Mouse (Mus musculus) urinary bladder, postnatal 10 days (tissue): Measurements from ENCODE around the gene Olfr323.

Experiments used
- DNase-seq: peaks from one replicate; pipeline ENCODE4 v3.0.0; 2022; ENCODE audit warnings: low spot score

Gene Olfr323

DNA sequence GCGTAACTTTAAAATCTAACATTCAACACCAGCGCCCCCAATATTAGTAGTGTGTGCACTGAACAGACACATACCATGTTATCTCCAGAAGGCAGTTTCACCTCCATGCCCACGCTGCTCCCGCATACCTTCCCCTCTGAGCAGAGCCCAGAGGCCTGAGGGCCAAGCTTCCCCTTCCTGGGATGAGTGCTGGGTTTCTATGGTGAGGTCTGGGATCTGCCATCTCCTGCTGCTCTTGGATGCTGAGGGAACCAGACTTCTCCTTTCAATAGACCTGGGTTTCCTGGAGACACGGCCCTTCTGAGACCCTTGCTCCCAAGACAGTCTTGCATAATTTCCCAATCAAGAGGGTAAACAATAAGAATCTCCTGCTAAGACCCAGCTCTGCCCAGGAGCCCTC lies at the start of gene Olfr323:
Olfr323 (minus strand) TSS at position 101 of the 400 bp plus-strand sequence.
- DNase-seq, result no peak

DNA sequence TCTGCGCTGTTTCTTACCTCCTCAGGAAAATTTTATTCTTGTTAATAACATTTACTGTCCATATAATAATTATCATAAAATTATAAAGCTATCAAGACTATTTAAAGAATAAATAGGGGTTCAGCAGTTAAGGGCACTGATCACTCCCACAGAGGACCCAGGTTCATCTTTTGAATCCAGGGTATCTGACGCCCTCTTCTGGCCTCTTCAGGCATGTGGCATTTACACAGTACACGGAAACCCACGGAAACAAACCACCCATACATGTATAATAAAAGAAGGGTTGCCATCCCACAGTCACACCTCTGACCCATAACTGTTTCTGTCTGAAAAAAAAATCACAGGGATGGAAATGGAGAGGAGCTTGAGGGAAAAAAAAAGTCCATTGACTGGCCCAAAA lies 41.5 kb upstream of the Olfr323 start:
- no peak for DNase-seq

DNA sequence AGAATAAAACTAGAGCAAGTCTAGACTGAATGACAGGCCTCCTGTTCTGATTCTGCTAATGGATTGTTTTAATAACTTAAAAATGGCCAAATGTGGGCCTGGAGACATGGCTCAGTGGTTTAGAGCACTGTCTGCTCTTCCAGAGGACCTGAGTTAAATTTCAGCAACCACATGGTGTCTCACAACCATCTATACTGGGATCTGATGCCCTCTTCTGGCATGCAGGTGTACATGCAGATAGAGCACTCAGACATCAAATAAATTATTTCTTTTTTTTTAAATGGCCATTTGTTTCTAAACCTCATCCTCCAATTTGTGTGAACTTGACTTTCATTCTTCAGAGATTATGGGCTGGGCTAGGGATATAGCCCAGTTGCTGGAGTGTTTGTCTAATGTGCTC lies 39.0 kb upstream of the Olfr323 start:
- no peak for DNase-seq

DNA sequence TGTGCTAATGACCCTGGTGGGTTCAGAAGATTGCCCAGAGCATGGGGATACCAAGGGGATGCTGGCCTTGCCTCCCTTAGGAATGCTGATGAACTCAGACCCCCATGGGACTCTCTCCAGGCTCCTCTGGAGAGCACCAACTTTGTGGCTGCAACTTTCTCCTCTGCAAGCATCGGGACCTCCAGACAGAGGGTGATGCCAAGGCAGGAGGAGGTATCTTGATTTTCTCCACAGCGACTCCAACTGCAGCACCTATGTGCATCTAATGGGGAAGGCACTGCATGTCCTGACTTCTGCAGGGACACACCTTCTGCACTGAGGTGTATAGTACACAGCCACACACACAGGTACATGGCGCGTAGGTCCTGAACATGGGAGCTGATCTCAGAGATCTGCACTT lies 28.3 kb upstream of the Olfr323 start, which contains the start of gene Olfr322:
Olfr322 (plus strand) TSS at position 187 of the 400 bp plus-strand sequence.
- DNase-seq, result no peak

DNA sequence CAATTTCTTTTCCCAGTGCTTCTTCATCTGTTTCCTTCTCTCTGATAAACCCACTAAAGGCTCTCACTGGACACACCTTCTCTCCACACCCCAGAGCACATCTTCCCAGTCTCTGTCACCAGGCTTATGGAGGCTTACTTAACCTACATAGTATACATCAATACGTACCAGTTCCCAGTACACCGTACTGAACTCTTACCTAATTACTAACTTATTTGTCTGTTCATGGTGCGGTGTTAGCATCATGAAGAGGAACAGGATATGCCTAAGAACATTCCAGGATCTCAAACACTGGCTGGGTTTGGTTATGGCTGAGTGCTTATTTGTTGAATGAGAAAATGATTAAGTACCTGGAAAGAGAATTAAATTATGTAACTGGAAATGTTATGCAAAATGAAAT lies 24.9 kb upstream of the Olfr323 start:
- no peak for DNase-seq

DNA sequence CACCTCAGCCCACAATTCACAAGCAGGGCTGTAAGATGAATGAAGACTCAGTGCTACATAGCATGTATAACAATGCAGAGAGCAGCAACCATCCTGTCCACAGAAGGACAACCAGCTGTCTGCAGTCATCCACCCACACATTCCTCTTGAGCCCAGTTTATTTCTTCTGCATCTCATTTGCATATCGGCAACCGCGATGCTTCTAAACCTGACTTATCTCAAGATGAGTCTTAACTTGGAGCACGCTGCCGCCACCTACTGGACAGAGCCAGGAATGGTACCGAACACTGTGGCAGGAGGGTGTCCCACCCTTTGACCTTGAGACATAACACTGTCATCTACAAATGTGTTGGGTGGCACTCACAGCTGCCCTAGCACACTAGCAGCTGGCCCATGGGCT lies 13.0 kb upstream of the Olfr323 start:
- no peak for DNase-seq

DNA sequence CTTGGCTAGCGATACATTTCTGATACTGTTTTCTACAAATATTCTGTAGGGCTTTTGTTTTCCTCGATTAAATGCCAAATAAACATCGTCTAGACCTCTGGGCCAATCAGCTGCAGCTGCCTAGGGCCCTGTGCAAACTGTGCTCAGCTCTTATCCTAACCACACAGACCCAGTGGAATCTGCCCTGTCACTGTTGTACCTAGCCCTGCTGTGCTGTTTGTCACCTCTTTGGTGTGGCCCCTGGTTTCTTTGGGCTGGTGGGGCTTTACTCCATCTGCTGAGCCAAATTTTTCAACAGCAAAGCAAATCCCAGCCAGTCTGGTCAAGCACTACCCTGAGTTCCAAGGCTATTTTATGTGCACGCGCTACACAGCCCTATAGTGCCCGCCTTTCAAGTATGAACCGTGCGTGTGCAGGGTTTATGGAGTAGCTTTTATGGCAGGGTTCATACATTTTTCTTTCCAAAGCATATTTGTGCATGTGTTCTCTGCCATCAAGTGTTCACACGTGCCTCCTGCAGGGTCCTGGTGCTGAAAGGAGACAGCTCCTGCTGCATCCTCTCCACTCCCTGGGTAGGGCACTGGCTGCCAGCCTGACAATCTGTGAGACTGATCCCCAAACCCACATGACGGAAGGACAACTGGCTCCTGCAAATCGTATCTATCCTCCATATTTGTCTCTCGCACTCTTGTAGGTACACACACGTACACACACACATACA lies 11.5 kb upstream of the Olfr323 start:
- no peak for DNase-seq

DNA sequence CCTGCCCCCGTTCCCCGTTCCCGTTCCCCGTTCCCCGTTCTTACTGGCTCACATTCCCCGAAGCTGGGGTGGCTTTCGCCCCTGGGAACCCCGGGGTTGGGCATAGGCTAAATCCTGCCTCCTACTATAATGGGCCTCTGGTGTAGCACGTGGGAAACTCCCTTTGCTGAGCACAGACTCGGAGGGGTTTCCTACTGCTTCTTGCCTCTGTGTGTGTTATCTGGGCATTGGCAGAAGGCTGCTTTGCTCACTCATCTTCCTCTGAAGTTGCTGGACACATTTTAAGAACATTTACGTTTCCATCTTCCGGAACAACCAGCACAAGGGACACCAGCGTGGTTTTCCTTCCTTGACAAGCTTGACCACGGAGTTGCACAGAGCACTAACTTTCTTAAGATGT lies 10.8 kb upstream of the Olfr323 start:
- no peak for DNase-seq

DNA sequence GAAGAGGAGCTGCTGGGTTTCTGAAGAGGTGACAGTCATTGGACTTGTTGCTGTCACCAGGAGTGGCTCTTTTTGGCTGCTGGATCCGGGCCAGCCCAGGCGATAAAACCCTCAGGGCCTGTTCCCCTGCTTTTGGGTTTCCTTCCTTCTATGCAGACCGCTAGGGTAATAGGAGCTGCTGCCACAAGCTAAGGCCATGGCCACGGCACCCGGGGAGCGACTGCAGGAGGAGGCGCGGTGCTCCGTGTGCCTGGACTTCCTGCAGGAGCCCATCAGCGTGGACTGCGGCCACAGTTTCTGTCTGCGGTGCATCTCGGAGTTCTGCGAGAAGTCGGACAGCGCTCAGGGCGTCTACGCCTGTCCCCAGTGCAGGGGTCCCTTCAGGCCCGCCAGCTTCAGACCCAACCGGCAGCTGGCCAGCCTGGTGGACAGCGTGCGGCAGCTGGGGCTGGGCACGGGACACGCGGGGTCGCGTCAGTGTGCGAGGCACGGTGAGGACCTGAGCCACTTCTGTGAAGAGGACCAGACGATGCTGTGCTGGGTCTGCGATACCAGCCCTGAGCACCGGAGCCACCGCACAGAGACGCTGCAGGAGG lies 10.1 kb upstream of the Olfr323 start, which contains the start of gene Trim58:
Trim58 (plus strand) TSS at position 194 of the 596 bp plus-strand sequence.
- no peak for DNase-seq

DNA sequence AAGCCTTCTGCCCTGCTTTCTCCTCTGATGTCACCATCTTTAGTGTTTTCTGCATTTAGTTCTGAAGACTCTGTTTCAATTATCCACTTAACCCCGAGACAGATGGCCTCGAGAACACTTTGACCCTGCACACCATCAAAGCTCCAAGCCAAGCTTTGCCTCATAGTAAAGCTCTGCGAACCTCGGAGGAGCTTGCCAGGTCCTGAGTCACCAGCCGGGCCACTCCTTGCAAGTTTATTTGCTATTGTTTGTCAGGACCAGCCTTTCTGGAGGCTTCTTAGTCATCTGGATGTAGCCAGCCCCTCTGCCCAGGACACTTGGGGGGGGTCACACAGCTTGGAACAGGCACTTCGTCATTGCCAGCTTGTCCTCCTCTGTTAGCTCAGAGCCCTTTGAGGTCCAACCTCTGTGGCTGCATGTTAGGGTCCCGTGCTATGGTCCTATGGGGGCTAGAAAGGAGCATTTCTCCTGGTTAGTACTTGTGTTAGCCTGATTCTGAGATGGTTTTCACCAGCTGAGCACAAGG lies 7.9 kb upstream of the Olfr323 start:
- DNase-seq, result no peak

DNA sequence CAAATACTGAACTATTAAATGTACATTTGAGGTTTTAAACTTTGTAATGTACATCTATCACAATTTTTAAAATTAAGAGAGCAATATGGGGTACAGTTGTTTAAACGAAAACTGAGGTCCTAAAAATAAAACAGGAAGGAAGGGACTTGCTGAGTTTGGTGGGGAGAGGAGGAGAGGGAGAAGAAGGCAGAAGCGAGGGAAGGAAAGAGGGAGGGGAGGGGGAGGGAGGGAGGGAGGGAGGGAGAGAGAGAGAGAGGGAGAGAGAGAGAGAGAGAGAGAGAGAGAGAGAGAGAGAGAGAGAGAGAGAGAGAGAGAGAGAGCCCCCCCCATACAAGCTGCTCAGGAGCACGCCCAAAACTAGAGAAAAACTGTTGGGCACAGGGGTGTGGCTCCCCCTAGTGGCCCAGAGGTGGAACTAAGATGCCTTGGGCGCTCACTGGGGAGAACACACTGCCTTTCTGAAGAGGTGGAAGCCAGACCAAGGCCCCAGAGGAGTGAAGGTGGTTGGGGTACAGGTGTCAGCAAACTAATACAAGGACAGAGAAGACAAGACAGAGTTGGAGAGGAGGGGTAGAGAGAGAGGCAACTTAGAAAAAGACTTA lies 6.2 kb upstream of the Olfr323 start:
- no peak for DNase-seq

DNA sequence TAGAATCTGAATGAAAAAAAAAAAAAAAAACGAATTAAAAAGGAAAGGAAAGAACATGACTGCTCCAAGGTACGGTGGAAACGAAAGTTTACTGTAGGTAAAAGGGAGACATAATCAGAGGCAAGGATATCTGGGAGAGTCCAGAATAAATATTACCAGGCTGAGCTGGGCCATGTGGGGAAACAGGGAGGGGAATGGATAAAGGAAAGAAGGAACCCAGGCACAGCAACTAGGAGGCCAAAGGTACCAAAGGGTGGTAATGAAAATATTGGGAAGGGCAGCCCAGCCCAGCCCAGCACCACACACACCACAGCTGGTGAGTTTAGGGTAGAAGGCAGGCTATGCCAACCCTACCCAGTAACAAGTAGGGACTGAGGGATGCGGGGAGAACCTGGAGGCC lies 4.6 kb upstream of the Olfr323 start:
- no peak for DNase-seq

DNA sequence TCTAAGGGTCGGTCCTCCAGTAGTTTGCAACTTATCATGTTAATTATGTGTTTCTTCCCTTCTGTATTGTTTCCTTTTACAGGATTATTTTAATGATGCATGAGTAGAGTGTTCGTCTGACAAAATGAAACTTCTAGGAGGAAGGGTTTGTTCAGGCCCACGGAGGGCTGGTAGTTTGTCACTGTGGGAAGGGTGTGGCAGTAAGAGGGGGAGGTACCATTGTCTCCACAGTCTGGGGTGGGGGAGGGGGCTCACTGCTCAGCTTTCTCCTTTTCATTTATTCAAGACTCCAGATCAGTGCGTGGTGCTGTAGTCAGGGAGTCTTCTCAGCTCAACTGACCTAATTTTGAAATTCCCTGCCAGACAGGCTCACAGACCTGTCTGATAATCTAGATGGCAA lies 4.2 kb downstream of the Olfr323 start:
- DNase-seq, result no peak

DNA sequence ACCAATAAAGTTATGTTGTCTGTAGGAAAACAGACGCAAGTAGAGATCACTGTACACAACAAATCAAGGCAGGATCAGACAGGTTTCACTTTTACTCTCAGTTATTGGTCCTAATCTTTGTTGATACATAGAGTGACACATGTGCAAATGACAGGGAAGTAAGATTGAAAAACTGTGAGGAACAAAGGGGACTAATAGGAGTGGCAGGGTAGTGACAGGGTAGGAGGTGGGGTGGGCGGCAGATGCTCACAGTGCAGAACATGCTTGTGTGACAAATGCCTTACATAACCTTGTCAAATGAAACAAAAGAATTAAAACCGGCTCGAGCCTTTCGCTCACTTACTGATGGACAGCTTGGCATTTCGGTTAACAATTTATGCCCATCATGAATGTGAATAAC lies 11.5 kb downstream of the Olfr323 start:
- DNase-seq, result no peak

DNA sequence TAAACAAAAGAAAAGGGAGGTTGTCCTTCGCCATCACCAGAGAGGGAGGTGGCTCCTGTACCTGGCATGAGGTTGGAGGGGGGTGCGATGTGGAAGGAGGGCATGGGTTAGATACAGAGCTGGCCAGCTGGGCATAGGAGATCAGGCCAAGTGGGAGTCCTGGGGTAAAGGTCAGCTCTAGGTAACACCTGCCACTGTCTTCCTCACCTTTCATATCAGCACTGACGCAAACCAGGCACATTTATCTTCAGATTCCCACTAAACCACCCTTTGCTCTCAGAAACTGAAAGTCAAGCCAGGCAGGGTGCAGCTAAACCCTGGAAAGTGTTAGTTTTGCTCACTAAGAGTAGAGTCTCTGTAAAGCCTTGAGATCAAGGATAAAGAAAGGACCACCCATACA lies 11.9 kb downstream of the Olfr323 start:
- DNase-seq, result no peak

DNA sequence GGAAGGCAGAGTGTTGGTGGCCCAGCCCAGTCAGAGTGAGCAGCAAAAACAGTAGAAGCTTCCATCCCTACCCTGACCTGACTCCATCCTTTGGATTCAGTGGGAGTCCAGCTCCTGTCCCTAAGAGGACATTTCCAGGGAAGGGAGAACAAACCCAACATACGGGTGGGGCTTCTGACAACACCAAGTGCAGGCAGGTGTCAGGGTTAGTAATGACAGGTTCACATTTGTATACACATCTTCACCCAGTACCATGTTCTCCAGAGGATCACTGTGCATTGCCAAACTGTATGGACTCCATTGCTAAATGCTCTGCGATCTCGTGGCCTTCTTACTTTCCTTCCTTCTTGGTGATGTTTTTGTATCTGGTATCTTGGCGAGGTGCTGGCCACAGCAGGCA lies 14.3 kb downstream of the Olfr323 start, which contains the start of gene 2210407C18Rik:
2210407C18Rik (minus strand) TSS at position 101 of the 400 bp plus-strand sequence.
- DNase-seq, result no peak

DNA sequence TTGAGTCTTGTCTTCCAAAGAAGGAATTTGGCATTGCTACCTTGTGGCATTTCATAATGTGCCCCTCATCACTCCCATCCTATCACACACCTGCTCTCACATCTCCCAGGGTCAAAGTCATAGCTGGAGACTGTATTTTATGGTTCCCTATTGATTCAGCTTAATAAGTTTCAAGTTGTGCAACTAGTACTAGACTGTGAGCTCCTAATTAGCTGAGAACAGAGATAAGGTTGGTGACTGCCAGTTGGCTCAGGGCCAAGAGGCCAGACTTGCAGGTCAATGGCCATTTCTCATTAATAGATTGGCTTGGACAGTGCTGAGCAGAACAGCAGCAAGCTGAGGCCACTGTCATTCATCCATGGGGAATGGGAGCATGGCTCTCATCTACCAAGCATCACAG lies 15.8 kb downstream of the Olfr323 start:
- DNase-seq, result no peak

DNA sequence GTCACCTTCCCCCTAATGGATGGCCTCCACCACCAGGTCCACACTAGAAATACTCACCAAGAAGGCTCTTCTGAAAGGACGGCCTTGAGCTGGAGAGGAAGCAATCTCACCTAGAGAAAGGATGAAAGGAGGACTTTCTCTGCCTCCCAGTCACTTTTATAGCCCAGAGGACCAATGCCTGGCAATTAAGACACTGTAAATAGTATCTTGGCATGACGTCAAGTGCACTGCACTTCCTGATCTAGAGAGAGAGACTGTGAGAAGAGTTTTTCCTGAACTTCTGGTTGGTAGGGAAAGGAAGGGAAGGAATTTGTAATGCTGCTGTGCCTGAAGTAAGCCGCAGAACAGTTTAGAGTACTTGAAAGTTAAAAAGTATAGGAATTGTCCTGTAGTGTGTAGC lies 16.9 kb downstream of the Olfr323 start:
- no peak for DNase-seq

DNA sequence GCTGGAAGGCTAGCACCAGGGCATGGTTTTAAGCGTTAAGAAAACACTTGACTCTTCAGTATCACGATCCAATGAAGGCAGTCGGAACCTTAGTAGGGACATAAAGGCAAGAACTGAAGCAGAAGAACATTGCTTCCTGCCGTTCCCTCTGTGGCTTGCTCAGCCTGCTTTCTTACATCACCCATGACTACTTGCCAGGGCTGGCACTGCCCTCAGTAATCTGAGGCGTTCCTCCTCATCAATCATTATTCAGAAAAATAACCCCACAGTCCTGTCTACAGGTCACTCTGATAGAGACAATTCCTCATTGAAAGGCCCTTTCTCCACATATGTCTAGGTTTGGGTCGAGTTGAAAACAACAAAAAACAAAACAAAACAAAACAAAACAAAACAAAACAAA lies 23.3 kb downstream of the Olfr323 start:
- no peak for DNase-seq

DNA sequence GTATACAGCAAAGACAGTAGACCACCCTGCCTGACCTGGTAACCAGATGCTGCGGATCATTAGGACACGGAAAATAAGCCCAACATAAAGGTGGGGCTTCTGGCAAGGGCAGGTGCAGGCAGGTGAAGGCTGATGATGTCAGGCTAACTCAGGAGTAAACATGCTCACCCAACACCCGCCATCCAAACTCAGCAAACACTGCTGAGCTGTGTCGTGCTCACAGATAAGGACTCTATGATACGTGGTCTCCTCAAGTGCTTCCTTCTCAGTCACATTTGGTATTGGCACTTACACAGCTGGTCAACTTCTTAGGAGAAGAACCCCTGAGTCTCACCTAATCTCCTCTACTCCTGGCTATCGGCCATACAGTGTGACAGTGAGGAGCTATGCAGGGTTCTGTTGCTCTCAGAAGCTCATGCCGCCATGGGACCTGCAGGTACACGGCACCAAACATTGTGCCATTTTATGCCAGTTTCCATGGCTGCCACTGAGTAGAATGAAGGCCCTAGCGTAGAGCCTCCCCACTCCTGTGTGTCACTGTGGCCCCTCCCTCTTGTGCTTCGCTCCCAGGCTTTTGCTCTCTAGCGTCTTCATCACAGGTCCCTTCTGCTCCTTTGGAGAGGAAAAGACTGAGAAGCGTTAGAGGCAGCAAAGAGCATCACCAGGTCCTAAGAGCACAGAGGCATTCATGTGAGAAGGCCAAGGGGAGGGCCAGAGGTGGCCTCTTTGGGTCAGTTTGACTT lies 24.0 kb downstream of the Olfr323 start:
- DNase-seq, result no peak

DNA sequence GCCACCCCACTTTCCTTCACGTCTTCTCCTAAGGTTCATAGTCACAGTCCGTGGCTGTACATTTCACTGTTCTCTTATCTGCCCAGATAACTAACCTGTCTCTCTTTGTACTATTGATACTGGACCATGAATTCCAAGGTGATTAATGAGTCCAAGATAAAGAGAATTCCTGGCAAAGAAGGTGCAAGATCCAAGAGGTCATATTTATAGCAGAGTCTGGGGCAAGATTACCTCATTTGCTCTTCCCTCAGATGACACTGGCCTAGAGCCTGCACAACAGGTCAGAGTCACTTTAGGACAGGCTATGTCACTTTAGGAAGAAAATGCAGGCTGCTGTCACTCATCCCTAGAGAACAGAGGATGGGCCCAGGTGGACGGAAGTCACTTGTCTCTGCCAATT lies 25.1 kb downstream of the Olfr323 start:
- DNase-seq, result no peak

DNA sequence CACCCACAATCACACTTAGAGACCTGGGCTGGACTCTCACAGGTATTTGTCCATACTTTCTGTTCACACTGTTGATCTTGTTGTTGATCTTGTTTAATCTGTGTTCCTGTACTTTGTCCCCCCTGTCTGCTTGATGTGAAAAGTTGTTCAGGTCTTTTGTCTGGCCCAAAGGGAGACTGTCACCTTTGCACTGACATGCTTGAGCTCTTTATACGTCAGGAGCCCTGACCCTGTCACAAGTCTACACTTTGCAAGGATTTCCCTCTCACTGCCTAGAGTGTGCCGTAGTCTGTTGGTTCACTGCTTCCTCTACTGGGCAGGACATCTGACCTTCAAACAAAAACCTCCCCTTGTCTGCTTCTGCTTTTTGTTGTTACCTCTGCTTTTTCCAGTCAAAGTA lies 25.6 kb downstream of the Olfr323 start:
- no peak for DNase-seq
